Mouse (Mus musculus): ENCODE results near the gene Zfp36l3. TPM values are rescaled to one million over a fixed set of nuclear protein-coding genes. Genes with fewer than 3 reads are reported as not detected.
"Not testable (repeated sequence)": the region's sequence is repeated elsewhere in the genome, so short reads cannot be mapped to it uniquely, and the experiment has no call there.

The Zfp36l3 gene
- polyA plus RNA-seq (2012; rRNA removed), result 0.06 and 0.10 TPM in 2 replicates

- TF ChIP-seq POLR2A (IDR thresholded peaks at IDR 0.05; ENCODE audit: borderline replicate concordance, insufficient read depth, low read length), result no peak
- TF ChIP-seq CTCF (IDR thresholded peaks at IDR 0.05; ENCODE audit: borderline replicate concordance, insufficient read depth, low read depth, low read length), result no peak
- H3K27ac ChIP-seq (ENCODE audit: insufficient read depth, low read length), result no peak within 1 kb of the TSS
- WGBS, result 93% methylated on average over 12 of the region's 12 CpGs
Measured at GRCm38 (mm10) chrX:53776276-53776675, at the start of gene Zfp36l3. TSS of gene Zfp36l3 (minus strand) at chrX:53776394.

GRCm38 (mm10) chrX:53799074-53799473 is 22.9 kb upstream of the Zfp36l3 start:
- no peaks in the 10 kb centered on the region for H3K4me1 ChIP-seq (ENCODE audit: control insufficient read depth, insufficient read depth, low read length)
- no peak for DNase-seq
- 28% methylated on average over 3 of the region's 3 CpGs for WGBS
- no peak overlapping the region for H3K4me3 ChIP-seq (replicated peaks; ENCODE audit: insufficient read depth, low read depth, low read length)
- H3K27ac ChIP-seq (ENCODE audit: insufficient read depth, low read length), result no peak overlapping the region
- no peaks in the 10 kb centered on the region for H3K27me3 ChIP-seq (ENCODE audit: control insufficient read depth, insufficient read depth, low read length)
- no peak for TF ChIP-seq CTCF (IDR thresholded peaks at IDR 0.05; ENCODE audit: borderline replicate concordance, insufficient read depth, low read depth, low read length)
- TF ChIP-seq POLR2A (IDR thresholded peaks at IDR 0.05; ENCODE audit: borderline replicate concordance, insufficient read depth, low read length), result no peak

More at GRCm38 (mm10) chrX:53776276-53776675, at the start of gene Zfp36l3:
- no peak for DNase-seq
- H3K4me1 ChIP-seq (ENCODE audit: control insufficient read depth, insufficient read depth, low read length), result no peaks in the 10 kb centered on the region
- H3K27me3 ChIP-seq (ENCODE audit: control insufficient read depth, insufficient read depth, low read length), result no peaks in the 10 kb centered on the region
- H3K4me3 ChIP-seq (replicated peaks; ENCODE audit: insufficient read depth, low read depth, low read length), result no peak within 1 kb of the TSS

GRCm38 (mm10) chrX:53797519-53797918 is 21.3 kb upstream of the Zfp36l3 start, which contains the start of gene Xlr:
TSS of gene Xlr (minus strand) at chrX:53797706.
- H3K4me3 ChIP-seq (replicated peaks; ENCODE audit: insufficient read depth, low read depth, low read length); DNase-seq; H3K4me1 ChIP-seq (ENCODE audit: control insufficient read depth, insufficient read depth, low read length); H3K27me3 ChIP-seq (ENCODE audit: control insufficient read depth, insufficient read depth, low read length); H3K27ac ChIP-seq (ENCODE audit: insufficient read depth, low read length): not testable (repeated sequence)
- 87% methylated on average over 11 of the region's 11 CpGs for WGBS

- WGBS, result 95% methylated on average over 16 of the region's 16 CpGs
- Histone ChIP-seq H3K27me3 (ENCODE audit: control insufficient read depth, insufficient read depth, low read length) (no peaks in the 10 kb centered on the region), H3K4me3 (replicated peaks; ENCODE audit: insufficient read depth, low read depth, low read length) (no peak within 1 kb of the TSS), H3K27ac (ENCODE audit: insufficient read depth, low read length) (no peak within 1 kb of the TSS), H3K4me1 (ENCODE audit: control insufficient read depth, insufficient read depth, low read length) (no peaks in the 10 kb centered on the region)
- no peak for TF ChIP-seq POLR2A (IDR thresholded peaks at IDR 0.05; ENCODE audit: borderline replicate concordance, insufficient read depth, low read length)
- no peak for TF ChIP-seq CTCF (IDR thresholded peaks at IDR 0.05; ENCODE audit: borderline replicate concordance, insufficient read depth, low read depth, low read length)
- no peak for DNase-seq
Measured at GRCm38 (mm10) chrX:53757736-53758135, 18.5 kb downstream of the Zfp36l3 start, which contains the start of gene 1700013H16Rik. TSS of gene 1700013H16Rik (minus strand) at chrX:53757831.

- Histone ChIP-seq H3K27me3 (ENCODE audit: control insufficient read depth, insufficient read depth, low read length) (no peaks in the 10 kb centered on the region), H3K27ac (ENCODE audit: insufficient read depth, low read length) (no peak overlapping the region), H3K4me1 (ENCODE audit: control insufficient read depth, insufficient read depth, low read length) (no peaks in the 10 kb centered on the region), H3K4me3 (replicated peaks; ENCODE audit: insufficient read depth, low read depth, low read length) (no peak overlapping the region)
- no peak for TF ChIP-seq CTCF (IDR thresholded peaks at IDR 0.05; ENCODE audit: borderline replicate concordance, insufficient read depth, low read depth, low read length)
- no peak for TF ChIP-seq POLR2A (IDR thresholded peaks at IDR 0.05; ENCODE audit: borderline replicate concordance, insufficient read depth, low read length)
- WGBS, result 77% methylated on average over 1 of the region's 1 CpGs
- DNase-seq, result no peak
Measured at GRCm38 (mm10) chrX:53752851-53753250, 23.3 kb downstream of the Zfp36l3 start.

GRCm38 (mm10) chrX:53728967-53729366 is 47.2 kb downstream of the Zfp36l3 start:
- H3K27ac ChIP-seq (ENCODE audit: insufficient read depth, low read length), result no peak overlapping the region
- H3K27me3 ChIP-seq (ENCODE audit: control insufficient read depth, insufficient read depth, low read length), result no peaks in the 10 kb centered on the region
- no peak overlapping the region for H3K4me3 ChIP-seq (replicated peaks; ENCODE audit: insufficient read depth, low read depth, low read length)
- no peak for DNase-seq
- TF ChIP-seq POLR2A (IDR thresholded peaks at IDR 0.05; ENCODE audit: borderline replicate concordance, insufficient read depth, low read length), result no peak
- no peak for TF ChIP-seq CTCF (IDR thresholded peaks at IDR 0.05; ENCODE audit: borderline replicate concordance, insufficient read depth, low read depth, low read length)
- WGBS, result 84% methylated on average over 2 of the region's 2 CpGs
- no peaks in the 10 kb centered on the region for H3K4me1 ChIP-seq (ENCODE audit: control insufficient read depth, insufficient read depth, low read length)

GRCm38 (mm10) chrX:53724596-53724995 is 51.6 kb downstream of the Zfp36l3 start, which contains the start of gene 4930502E18Rik:
TSS of gene 4930502E18Rik (plus strand) at chrX:53724826.
- TF ChIP-seq CTCF (IDR thresholded peaks at IDR 0.05; ENCODE audit: borderline replicate concordance, insufficient read depth, low read depth, low read length) (no peak), POLR2A (IDR thresholded peaks at IDR 0.05; ENCODE audit: borderline replicate concordance, insufficient read depth, low read length) (no peak)
- Histone ChIP-seq H3K27me3 (ENCODE audit: control insufficient read depth, insufficient read depth, low read length) (no peaks in the 10 kb centered on the region), H3K4me1 (ENCODE audit: control insufficient read depth, insufficient read depth, low read length) (no peaks in the 10 kb centered on the region), H3K27ac (ENCODE audit: insufficient read depth, low read length) (no peak within 1 kb of the TSS), H3K4me3 (replicated peaks; ENCODE audit: insufficient read depth, low read depth, low read length) (no peak within 1 kb of the TSS)
- WGBS, result 74% methylated on average over 11 of the region's 11 CpGs
- no peak for DNase-seq

Other genes with a start within 250 kb of the Zfp36l3 start
- 296 and 324 TPM in 2 replicates for gene Rtl8c, start 168.4 kb downstream of the Zfp36l3 start, polyA plus RNA-seq (2012; rRNA removed)
- not detected in 2 replicates for gene Gm14597, start 167.4 kb downstream of the Zfp36l3 start, polyA plus RNA-seq (2012; rRNA removed)
- gene Rtl8a, start 132.7 kb downstream of the Zfp36l3 start, polyA plus RNA-seq (2012; rRNA removed), result 362 and 398 TPM in 2 replicates
- 379 and 406 TPM in 2 replicates for gene Rtl8b, start 106.0 kb downstream of the Zfp36l3 start, polyA plus RNA-seq (2012; rRNA removed)
- gene 4930502E18Rik, start 51.6 kb downstream of the Zfp36l3 start, polyA plus RNA-seq (2012; rRNA removed), result 0.39 and 0.49 TPM in 2 replicates
- 0.11 TPM in 1 of 2 replicates, not detected in the other for gene 1700013H16Rik, start 18.6 kb downstream of the Zfp36l3 start, polyA plus RNA-seq (2012; rRNA removed)
- gene Xlr, start 21.3 kb upstream of the Zfp36l3 start, polyA plus RNA-seq (2012; rRNA removed), result 0.87 and 1.1 TPM in 2 replicates